Mouse (Mus musculus) heart, postnatal 10 days (tissue): Measurements from ENCODE around the gene Ift22. TPM values are rescaled to one million over a fixed set of nuclear protein-coding genes. Genes with fewer than 3 reads are reported as not detected.
"Not testable (repeated sequence)": the region's sequence is repeated elsewhere in the genome, so short reads cannot be mapped to it uniquely, and the experiment has no call there.

ENCODE experiments used
- DNase-seq, 2 experiments: peaks; one replicate each; pipeline ENCODE4 v3.0.0; 2021
- intact Hi-C: fragments of 180-260 bp; cut with DNase I; formaldehyde crosslinking; loops from one replicate; pipeline ENCODE4 v1.15.1; 2025
- total RNA-seq, 2 experiments: library from RNA; stranded (reverse); gene quantifications; 2 replicates each; pipeline ENCODE4 v1.2.3; 2021

The Ift22 gene
- total RNA-seq, 2 experiments from 2014 or later: 14.4 to 17.2 TPM

DNA sequence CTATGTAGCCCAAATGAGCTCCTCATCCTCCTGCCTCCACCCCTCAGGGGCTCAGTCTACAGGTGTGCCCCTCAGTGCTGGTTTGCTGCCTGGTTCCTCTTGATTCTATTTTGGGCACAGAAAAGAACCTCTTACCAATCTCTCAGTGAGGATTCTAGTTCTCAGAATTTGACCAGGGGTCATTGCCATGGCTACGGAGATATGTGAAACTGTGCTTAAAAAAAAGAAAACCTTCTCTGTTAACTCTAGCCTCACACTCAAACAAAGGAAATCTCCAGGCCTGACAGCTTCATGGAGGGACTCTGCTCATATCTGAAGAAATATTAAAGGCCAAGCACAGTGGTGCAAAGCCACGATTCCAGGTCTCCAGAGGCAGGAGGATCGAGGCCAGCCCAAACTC lies 34.8 kb downstream of the Ift22 start:
- no peak for DNase-seq
- intact Hi-C loops: no loop called here

DNA sequence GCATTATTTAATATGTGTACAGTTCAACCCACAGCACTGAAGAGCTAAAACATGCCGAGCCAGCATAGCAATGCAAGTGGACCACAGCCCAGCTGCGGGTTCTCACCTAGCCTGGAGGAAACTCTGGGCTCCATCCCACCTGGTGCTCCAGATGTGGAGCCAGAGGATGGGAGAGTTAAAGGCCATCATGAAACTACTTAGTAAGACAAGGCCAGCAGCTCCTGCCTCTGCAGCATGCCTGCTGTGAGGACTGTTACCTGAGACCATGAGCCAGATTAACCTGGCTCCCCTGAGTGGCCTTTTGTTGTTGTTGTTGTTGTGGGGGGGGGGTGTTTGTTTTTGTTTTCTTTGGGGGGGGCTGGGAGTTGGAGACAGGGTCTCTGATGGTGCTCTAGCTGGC lies 35.4 kb downstream of the Ift22 start:
- no peak for DNase-seq
- intact Hi-C loops: no loop called here

DNA sequence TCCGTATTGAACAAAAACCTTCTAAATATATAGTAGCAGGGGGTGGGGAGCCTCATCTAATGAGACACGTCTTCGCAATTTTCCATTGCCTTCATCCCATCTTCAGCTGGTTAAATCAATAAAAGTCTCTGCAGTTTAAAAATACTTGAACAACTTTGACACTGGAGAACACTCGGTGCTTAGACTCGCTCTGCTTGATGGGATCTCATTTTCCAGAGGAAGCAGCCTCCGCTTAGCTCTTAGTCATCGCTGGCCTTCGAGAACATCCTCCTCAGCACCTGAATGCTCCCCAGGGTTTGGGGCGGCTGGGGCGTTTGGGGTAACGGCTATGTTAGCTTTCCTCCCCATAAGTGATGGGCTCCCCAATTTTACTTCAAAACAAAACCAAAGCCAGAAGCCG lies 37.1 kb downstream of the Ift22 start:
- intact Hi-C loops: no loop called here
- DNase-seq: no peak

DNA sequence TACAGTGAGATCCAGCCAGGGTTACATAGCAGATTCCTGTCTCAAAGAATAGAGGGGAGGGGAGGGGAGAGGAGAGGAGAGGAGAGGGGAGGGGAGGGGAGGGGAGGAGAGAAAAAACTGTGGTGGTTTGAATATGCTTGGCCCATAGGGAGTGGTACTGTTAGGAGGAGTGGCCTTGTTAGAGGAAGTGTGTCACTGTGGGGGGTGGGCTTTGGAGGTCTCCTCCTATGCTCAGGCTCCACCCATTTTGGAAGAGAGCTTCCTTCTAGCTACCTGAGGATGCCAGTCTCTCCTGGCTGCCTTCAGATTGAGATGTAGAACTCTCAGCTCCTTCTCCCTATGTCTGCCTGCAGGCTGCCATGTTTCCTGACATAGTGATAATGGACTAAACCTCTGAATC lies 39.9 kb downstream of the Ift22 start:
- intact Hi-C loops: no loop called here

DNA sequence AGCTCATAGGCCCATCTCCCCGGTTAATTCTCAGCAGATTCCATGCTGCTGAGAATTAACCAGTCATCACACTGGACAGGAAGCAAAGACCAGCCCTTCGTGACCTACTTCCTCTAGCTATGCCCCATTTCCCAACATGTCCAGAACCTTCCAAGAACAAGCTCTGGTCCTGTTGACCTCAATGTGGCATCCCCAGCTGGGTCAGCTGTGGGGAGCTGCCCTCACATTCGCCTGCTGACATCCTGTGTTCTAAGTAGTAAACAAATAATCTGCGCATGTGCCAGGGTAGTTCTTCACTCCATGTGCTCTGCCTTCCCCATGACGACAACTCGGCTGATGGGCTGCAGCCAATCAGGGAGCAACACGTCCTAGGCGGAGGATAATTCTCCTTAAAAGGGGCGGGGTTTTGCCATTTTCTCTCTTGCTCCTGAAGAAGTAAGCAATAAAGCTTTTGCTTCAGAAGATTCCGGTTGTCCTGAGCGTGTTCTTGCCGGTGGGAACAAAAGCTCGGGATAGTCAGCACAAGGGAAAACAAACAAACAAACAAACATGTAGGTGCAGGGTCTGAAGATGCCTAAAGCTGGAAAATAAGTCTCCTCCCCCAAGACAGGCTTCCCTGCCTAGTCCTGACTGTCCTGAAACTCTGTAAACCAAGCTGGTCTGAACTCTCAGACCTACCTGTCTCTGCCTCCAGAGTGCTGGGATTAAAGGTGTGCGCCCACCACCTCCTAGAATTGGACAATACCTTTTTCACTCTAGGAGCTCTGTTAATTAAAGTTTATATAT lies 41.8 kb downstream of the Ift22 start:
- DNase-seq, intact Hi-C loops: not testable (repeated sequence)

More for the DNA sequence above, 39.9 kb downstream of the Ift22 start:
- DNase-seq: no peak

DNA sequence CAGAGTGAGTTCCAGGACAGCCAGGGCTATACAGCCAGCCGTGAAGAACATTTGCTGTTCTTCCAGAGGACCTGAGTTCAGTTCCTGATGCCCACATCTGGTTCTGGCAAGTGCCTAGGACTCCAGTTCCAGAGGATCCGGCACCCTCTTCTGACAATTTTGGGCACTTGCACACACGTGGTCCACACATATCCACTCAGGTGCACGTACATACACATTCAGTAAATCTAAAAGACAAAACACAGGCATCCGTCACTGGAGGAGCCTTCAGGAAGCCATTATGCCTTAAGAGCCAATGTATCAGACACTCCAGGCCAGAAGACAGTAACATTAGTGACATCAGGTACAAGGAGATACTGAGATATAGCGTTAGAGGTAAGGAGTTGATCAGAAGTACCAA lies 42.6 kb downstream of the Ift22 start:
- DNase-seq: no peak
- intact Hi-C loops: no loop called here

DNA sequence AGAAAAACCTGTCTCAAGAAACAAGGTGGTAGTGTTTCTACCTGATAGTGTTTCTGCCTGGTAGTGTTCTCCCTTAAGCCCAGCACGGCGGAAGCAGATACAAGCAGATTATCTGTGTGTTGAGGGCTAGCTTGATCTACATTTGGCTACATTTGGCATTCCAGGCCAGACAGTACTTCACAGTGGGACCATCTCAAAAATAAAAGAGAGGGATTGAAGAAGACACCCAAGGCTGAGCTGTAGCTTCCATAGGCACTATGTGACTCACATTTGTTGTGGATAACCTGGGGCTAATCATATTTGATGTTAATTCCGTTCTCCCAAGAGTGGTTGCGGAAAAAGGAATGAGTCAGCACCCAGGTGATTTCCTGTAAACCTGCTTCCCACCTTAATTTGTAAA lies 44.2 kb downstream of the Ift22 start:
- intact Hi-C loops: no loop called here

DNA sequence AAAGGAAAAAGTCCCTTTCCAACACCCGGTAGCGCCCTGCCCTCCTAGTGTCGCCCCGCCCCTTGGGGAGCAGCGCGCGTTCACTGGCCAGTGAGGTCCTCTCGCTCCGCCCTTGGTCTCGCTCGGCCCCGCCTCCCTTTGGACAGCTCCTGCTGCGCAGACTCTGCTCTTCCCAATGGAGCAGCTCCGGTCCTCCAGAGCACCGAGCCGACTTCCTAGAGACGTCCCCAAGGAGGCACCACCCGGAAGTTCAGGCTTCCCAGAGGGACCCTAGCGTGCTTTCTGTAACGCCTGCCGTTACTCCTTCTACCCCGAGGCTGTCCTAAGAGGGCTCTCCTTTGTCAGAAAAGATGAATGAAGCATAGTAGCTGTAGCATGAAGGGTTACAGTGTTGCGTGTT lies 45.1 kb downstream of the Ift22 start, which contains the start of gene Fis1:
TSS of gene Fis1 (plus strand) at position 261 of the 400 bp plus-strand sequence.
- intact Hi-C loops: no loop called here
- peak; percentile 97 to 98 for DNase-seq

More for the DNA sequence above, 44.2 kb downstream of the Ift22 start:
- DNase-seq: no peak

DNA sequence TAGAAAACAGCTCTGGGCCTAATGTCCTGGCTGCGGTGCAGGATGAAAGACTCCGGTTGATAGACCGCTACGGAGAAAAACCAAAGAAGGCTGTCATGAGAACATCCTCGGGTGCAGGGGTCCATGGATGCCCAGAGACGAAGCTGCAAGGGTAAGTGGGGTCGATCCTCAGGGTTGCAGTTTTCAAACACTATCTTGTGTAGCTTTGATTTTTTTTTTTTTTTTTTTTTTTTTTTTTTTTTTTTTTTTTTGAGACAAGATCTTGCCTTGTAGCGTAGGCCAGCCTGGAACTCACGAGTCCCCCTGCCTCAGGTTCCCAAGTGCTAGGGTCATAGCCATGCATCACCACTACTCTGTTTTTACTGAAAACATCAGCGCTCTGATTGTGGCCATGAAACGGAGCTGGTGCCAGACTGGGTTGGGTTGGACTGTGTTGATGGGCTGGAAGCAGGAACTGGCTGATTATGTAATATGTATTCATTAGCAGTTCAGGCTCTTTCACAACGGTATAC lies 45.5 kb downstream of the Ift22 start:
- intact Hi-C loops: no loop called here
- peak; percentile 48 to 58 for DNase-seq

DNA sequence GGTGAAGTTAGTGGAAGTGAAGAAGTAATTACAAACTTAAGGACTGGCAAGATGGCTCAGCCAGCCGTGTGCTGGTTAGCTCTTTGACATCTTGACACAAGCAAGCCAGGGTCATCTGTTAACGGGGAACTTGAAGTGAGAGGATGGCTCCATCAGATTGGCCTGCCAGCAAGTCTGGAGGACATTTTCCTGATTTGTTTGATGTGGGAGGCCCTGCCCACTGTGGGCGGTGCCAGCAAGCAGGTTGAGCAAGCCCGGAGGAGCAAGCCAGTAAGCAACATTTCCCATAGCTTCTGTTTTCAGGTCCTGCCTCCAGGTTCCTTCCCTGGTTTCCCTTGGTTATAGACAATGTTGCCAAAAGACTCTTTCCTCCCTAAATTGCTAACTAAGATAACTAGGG lies 47.7 kb downstream of the Ift22 start:
- intact Hi-C loops: no loop called here
- DNase-seq: no peak

DNA sequence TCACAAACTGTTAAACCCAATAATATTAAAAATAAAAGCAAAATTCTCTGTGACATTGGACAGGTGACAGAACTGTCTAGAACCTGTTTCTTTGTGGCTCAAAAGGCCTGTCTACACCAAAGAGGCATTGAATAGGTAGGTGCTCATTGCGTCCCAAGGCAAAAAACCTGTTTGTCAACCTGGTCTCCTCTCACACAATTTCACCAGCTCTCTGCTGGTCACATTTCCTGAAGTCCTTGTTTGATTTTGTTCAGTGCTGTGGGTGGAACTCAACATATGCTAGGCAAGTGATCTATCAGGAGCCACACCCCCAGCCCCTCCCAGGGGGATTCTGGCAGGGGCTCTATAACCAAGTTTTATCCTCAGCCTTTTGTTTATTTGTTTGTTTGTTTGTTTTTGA lies 49.3 kb downstream of the Ift22 start:
- no peak for DNase-seq
- intact Hi-C loops: no loop called here

DNA sequence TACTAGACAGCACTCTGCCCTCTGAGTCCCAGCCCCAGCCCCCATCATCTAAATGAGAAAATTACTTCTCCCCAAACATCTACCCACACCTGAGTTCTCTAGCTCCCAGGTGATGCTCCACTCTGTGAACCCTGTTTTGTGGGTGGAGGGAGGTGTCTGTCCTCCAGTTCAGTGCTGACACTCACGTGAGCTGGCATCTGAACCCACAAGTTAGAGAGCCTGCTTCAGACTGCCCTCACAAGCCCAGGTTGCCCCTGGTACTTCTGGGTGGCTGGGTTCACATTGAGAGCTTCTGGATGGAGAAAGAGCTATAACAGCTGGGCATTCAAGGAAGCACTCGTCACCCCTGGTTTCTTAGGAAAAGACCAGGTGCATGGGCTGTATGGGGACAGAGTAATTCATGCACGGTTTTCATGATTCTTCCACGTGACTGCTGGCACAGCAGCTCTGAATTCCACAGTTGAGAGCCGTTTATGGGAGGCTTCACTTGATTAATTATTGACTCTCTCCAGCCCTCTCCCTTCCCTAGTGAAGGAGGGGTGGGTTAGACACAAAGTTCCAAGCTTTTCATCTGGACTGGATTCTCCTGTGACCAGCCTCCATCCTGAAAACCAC lies 51.1 kb downstream of the Ift22 start:
- intact Hi-C loops: no loop called here
- no peak for DNase-seq

DNA sequence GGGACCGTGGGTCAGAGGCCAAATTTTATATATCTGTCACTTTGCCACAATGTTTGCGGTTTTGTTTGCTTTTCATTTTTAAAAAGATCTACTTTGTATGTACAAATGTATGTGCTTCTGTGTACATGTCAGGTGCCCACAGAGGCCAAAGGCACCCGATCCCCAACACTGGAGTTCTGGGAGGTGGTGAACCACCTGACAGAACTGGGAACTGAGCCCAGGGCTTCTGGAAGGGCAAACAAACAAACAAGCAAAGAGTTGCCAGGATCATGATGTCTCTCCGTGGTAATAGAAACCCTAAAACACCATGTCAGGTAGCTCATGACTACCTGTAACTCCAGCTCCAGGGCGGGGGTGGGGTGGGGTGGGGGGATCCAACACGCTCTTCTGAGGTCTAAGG lies 52.1 kb downstream of the Ift22 start:
- intact Hi-C loops: no loop called here
- DNase-seq: no peak

DNA sequence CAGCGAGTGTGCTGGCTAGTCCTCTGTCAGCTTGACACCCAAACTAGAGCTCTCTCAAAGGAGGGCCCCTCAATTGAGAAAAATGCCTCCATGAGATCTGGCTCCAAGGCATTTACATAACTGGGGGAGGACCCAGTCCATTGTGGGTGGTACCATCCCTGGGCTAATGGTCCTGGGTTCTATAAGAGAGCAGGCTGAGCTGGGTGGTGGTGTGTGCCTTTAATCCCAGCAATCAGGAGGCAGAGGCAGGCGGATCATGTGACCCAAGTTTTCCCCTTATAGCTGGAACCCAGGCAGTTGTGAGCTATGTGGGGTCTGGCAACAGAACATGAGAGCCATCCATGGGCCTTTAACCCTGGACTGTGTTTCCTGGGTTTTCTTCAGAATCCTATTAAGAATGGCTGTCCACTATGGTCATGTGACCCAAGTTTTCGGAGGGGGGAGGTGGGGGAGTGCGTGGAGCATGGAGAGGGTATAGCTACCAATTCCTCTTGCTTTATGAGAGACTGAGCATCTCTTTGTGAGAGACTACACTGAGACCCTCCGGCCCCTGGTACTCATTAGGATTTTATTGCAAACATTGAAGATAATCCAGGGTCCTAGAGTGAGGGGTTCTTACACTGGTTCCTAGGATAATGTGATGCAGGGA lies 53.5 kb downstream of the Ift22 start:
- intact Hi-C loops: no loop called here

DNA sequence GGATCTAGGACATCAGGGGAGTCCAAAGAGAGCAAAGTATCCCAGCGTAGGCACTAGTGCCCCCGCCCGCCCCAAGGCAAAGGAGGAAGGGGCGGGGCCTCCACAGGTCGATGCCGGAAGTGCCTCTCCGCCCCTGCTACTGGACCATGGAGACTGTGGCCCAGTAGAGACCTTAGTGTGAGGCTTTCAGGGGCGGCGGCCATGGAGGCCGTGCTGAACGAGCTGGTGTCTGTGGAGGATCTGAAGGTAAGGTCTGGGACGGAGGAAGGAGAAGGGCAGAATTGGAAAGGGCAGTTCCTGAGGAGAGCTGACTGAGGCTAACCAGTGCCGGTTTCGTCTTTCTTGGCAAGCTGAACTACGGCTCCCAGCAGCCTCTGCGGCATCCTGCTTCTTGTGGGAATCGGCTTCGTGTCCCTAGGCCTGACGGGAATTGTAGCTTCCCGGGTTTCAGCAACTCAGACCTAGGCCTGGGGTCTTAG lies 54.1 kb downstream of the Ift22 start:
- intact Hi-C loops: no loop called here
- DNase-seq: peak; percentile 94 to 95

More for the DNA sequence above, 53.5 kb downstream of the Ift22 start:
- DNase-seq: no peak

DNA sequence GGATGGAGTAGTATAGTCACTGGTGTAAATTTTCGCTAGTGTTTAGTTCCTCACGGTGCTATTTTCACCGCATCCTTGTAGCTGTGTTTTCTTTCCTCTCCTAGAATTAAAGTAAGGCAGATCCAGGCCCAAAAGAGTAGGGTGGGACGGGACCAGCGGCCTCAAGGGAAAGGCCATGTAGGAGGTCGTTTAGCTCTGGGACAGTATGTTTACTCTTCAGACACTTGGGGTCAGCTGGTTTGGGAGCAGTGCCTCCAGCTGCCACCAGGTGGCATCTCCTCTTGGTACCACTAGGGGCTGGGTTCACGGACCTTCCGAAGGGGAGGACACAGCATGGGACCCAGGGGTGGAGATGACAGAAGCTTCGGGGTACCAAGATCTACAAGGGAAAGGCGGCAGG lies 54.6 kb downstream of the Ift22 start:
- intact Hi-C loops: no loop called here

DNA sequence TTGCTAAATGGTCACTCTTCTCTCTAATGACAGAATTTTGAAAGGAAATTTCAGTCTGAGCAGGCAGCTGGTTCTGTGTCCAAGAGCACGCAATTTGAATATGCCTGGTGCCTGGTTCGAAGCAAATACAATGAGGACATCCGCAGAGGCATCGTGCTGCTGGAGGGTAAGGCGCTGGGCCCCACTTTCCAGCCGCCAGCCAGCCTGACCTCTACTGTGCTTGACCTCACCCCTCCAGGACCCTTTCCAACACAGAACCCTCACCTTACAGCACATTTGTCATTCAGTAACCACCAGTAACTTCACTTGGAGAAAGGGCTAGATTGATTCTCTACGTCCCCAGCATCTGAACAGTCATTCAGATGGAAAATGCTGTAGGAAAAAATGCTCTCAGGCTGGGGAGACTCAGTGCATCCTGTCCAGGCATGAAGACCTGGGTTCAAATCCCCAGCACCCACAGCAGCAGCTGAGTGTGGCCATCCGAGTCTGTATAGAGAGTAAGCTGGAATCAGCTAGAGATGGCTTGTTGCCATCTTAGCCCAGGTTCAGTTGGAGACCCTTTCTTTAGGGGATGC lies 55.1 kb downstream of the Ift22 start:
- intact Hi-C loops: no loop called here
- DNase-seq: no peak

More for the DNA sequence above, 54.6 kb downstream of the Ift22 start:
- peak; percentile 84 to 91 for DNase-seq
